Mouse (Mus musculus) retina, embryonic 14.5 days (tissue): ENCODE measurements around the gene Sec1.

Source experiments
- DNase-seq: peaks from one replicate; pipeline ENCODE4 v3.0.0-alpha.2; 2015; ENCODE audit warnings: low spot score

Gene Sec1

GRCm38 (mm10) chr7:45717918-45718297, 23.7 kb upstream of the Sec1 start, which contains the start of gene Sphk2:
Gene Sphk2 (minus strand): TSS chr7:45718002.
- DNase-seq, result peak; percentile 99

GRCm38 (mm10) chr7:45716952-45717917, 23.0 kb upstream of the Sec1 start:
- DNase-seq, result no peak

- no peak for DNase-seq
Measured at GRCm38 (mm10) chr7:45716460-45716857, 22.3 kb upstream of the Sec1 start.

GRCm38 (mm10) chr7:45715741-45716459, 21.7 kb upstream of the Sec1 start:
- no peak for DNase-seq

- DNase-seq, result peak; percentile 97
Measured at GRCm38 (mm10) chr7:45715090-45715708, 21.0 kb upstream of the Sec1 start, which contains the start of gene Rpl18. Gene Rpl18 (plus strand): TSS chr7:45715457.

- DNase-seq, result no peak
Measured at GRCm38 (mm10) chr7:45714630-45715089, 20.5 kb upstream of the Sec1 start.

- DNase-seq, result no peak
Measured at GRCm38 (mm10) chr7:45713881-45714520, 19.8 kb upstream of the Sec1 start.

GRCm38 (mm10) chr7:45713396-45713795, 19.2 kb upstream of the Sec1 start:
- DNase-seq, result no peak

GRCm38 (mm10) chr7:45712022-45712757, 18.0 kb upstream of the Sec1 start:
- DNase-seq, result no peak

- DNase-seq, result no peak
Measured at GRCm38 (mm10) chr7:45711316-45712021, 17.3 kb upstream of the Sec1 start.

GRCm38 (mm10) chr7:45710477-45711191, 16.4 kb upstream of the Sec1 start:
- DNase-seq, result no peak

GRCm38 (mm10) chr7:45709677-45710355, 15.6 kb upstream of the Sec1 start:
- DNase-seq, result no peak

GRCm38 (mm10) chr7:45709036-45709435, 14.8 kb upstream of the Sec1 start:
- no peak for DNase-seq

- DNase-seq, result no peak
Measured at GRCm38 (mm10) chr7:45708221-45708761, 14.1 kb upstream of the Sec1 start.

GRCm38 (mm10) chr7:45707375-45707967, 13.3 kb upstream of the Sec1 start:
- peak; percentile 88 for DNase-seq

GRCm38 (mm10) chr7:45706721-45707241, 12.6 kb upstream of the Sec1 start:
- DNase-seq, result peak; percentile 75

GRCm38 (mm10) chr7:45705873-45706281, 11.7 kb upstream of the Sec1 start:
- DNase-seq, result no peak

- DNase-seq, result no peak
Measured at GRCm38 (mm10) chr7:45705443-45705864, 11.3 kb upstream of the Sec1 start.
